Mouse (Mus musculus) brain, embryonic 14.5 days (tissue): ENCODE data around the gene Atg16l1.

ENCODE experiments used
- CTCF ChIP-seq: fragments of 200-500 bp; IDR thresholded peaks from 2 replicates; pipeline ENCODE4 v1.5.1; 2012; ENCODE audit warnings: inconsistent platforms, mild to moderate bottlenecking, moderate library complexity, borderline replicate concordance; ENCODE audit not compliant: insufficient read depth, insufficient read length; ENCODE audit errors: extremely low read depth
- POLR2A ChIP-seq: fragments of 200-500 bp; IDR thresholded peaks from 2 replicates; pipeline ENCODE4 v1.6.1; 2012; ENCODE audit warnings: mild to moderate bottlenecking, inconsistent platforms, borderline replicate concordance; ENCODE audit not compliant: poor library complexity, insufficient read depth, insufficient read length, severe bottlenecking; ENCODE audit errors: extremely low read depth

- TF ChIP-seq POLR2A = no peak
- no peak for TF ChIP-seq CTCF
Measured at GRCm38 (mm10) chr1:87773336-87773735, 17.7 kb downstream of the Atg16l1 start.
